Mouse (Mus musculus) lung, embryonic 14.5 days (tissue): ENCODE measurements at regions not wholly inside any gene's neighbourhood (a gene's known extent, or its start where the extent isn't known, plus 50 kb on each side); places are given as distances from the start of the nearest gene placed in this dataset.

Experiments
- ATAC-seq: fragments of 200-750 bp; cut with Nextera tagmentation; 2 replicates; pipeline ENCODE4 v1.8.0; 2017; ENCODE audit warnings: mild to moderate bottlenecking, moderate TSS enrichment, moderate library complexity; ENCODE audit not compliant: insufficient read depth
- DNase-seq: peaks from one replicate; pipeline ENCODE4 v3.0.0-alpha.2; 2015
- H3K27ac ChIP-seq: fragments of 300-500 bp; sonication (generic); 2 replicates; pipeline ENCODE4 v1.5.1; 2014; ENCODE audit warnings: low read depth, mild to moderate bottlenecking, moderate library complexity
- H3K27me3 ChIP-seq: fragments of 300-500 bp; sonication (generic); 2 replicates; pipeline ENCODE4 v1.6.1; 2014; ENCODE audit warnings: low read length, control low read depth; ENCODE audit not compliant: insufficient read depth
- H3K36me3 ChIP-seq: fragments of 300-500 bp; sonication (generic); 2 replicates; pipeline ENCODE4 v1.6.1; 2014; ENCODE audit warnings: control low read depth; ENCODE audit not compliant: insufficient read depth
- H3K4me1 ChIP-seq: fragments of 300-500 bp; sonication (generic); 2 replicates; pipeline ENCODE4 v1.6.1; 2014; ENCODE audit warnings: antibody characterized with exemption, control low read depth; ENCODE audit not compliant: insufficient read depth
- H3K4me2 ChIP-seq: fragments of 300-500 bp; sonication (generic); 2 replicates; pipeline ENCODE4 v1.6.1; 2014; ENCODE audit warnings: mild to moderate bottlenecking
- H3K4me3 ChIP-seq: fragments of 300-500 bp; sonication (generic); 2 replicates; pipeline ENCODE4 v1.5.1; 2014; ENCODE audit warnings: low read depth, low read length
- H3K9ac ChIP-seq: fragments of 300-500 bp; sonication (generic); 2 replicates; pipeline ENCODE4 v1.6.1; 2014
- H3K9me3 ChIP-seq: fragments of 300-500 bp; sonication (generic); 2 replicates; pipeline ENCODE4 v1.6.1; 2016; ENCODE audit warnings: low read depth, low read length, control low read depth
- CTCF ChIP-seq: IDR thresholded peaks from 2 replicates; pipeline ENCODE4 v1.5.1; 2016; ENCODE audit warnings: antibody characterized with exemption, low read depth
- WGBS: fragments of 180-500 bp; shearing (Covaris S2); extraction: QIAGEN DNeasy Blood & Tissue Kit; methylation state at CpG from one replicate; pipeline ENCODE4 v1.1.7; 2014; 5-methylcytosine and 5-hydroxymethylcytosine counted together

DNA sequence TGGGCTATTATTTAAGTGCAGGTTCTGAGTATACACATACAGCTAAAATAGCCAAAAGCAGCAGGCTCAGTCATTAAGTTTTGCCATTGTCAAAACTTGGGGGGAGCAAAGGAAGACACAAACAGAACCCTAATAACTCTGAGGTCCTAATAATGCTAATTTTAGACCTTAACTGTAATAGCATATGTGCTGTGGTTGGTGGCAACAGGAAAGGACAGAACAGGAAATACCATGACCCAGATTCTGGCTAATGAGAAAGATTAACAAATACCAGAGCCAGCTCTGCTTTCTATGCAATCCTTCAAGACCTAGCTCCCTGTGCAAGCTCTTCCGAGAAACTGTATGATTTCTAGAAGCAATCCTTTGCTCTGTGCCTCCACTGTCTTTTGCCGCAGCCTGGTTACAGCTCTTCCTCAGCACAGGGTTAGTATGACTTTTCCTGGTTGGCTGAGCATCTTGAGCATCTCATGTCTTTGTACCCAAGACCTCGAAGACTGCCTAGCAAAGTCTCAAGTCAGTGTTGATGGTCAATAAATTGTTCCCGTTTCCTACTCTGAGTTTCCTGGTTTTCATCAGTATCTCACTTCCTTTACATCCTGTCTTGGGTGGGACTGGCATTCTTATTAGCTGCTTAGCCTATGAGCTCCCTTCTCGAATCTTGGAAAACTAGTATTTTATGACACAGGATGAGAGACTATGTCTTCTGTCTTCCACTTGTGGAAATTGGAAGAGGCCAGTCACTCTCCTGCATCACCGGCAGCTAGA is 49.9 kb upstream of the Eed start:
- Histone ChIP-seq H3K4me1 (peaks cover 17% of the 10 kb centered on the region), H3K27me3 (no peaks in the 10 kb centered on the region), H3K9me3 (no peaks in the 10 kb centered on the region), H3K36me3 (no peaks in the 10 kb centered on the region), H3K4me3 (no peak overlapping the region), H3K27ac (peak overlapping the region; percentile 58), H3K4me2 (peak overlapping the region; percentile 13), H3K9ac (no peak overlapping the region)
- DNase-seq = no peak
- no peak for ATAC-seq
- 72% methylated on average over 6 of the region's 6 CpGs for WGBS
- TF ChIP-seq CTCF = no peak

DNA sequence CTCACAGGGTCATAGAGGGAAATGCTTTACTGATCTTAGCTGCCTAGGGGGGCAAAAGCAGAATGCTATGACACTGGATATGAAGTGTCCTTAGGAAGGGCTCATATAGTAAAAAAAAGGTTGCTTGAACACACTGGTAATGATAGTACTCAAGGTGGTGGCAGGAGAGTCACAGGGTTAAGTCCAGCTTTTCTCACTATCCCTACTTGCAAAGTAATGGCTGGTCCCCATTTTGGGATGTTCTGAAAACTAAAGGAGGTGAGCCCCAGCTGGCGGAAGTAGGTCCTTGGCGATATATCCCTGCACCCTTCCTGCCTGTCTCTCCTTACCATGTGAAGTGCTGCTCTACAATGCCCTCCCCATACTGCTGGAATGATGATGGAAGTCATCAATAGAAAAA is 52.3 kb upstream of the Eed start:
- no peaks in the 10 kb centered on the region for H3K9me3 ChIP-seq
- no peaks in the 10 kb centered on the region for H3K27me3 ChIP-seq
- H3K9ac ChIP-seq = no peak overlapping the region
- H3K4me3 ChIP-seq = no peak overlapping the region
- 85% methylated on average over 2 of the region's 2 CpGs for WGBS
- peaks cover 17% of the 10 kb centered on the region for H3K4me1 ChIP-seq
- ATAC-seq (no peak), DNase-seq (no peak)
- H3K4me2 ChIP-seq = no peak overlapping the region
- no peak overlapping the region for H3K27ac ChIP-seq
- H3K36me3 ChIP-seq = no peaks in the 10 kb centered on the region
- TF ChIP-seq CTCF = no peak

DNA sequence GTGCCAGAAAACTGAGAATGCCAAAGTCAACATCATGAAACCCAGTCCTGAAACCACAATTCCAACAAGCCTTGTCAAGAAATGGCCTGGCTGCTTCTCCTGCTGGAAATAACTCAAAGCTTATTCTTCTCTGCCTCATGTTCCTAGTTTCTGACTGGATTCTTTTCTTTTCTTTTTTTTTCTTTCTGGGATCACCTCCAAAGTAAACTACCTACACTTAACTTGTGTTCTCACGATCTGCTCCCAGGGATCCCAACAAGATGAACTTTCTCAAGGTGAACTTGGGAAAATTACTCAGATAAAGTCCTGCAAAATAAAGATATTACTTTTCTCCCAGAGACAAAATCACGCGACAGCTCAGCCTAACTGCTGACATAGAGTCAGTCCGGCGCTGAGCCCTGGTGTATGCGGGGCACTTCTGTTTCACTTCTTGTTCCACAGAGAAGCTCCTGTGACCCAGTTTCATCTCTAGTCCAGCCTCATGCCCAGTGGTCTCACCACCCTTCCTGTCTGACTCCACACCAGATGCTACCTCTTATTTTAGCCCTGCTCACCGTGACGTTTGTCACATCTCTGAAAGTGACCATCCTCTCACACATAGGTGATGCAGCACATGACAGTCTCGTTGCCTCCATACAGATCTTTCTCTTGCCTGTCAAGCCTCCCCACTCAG is 53.0 kb upstream of the Eed start:
- no peaks in the 10 kb centered on the region for H3K36me3 ChIP-seq
- H3K4me3 ChIP-seq = no peak overlapping the region
- no peak overlapping the region for H3K4me2 ChIP-seq
- H3K9ac ChIP-seq = no peak overlapping the region
- no peaks in the 10 kb centered on the region for H3K9me3 ChIP-seq
- DNase-seq (no peak), ATAC-seq (no peak)
- TF ChIP-seq CTCF = no peak
- peaks cover 17% of the 10 kb centered on the region for H3K4me1 ChIP-seq
- H3K27ac ChIP-seq = peak overlapping the region; percentile 14; the same call in 1 of the 2 replicates
- WGBS = 69% methylated on average over 9 of the region's 9 CpGs
- no peaks in the 10 kb centered on the region for H3K27me3 ChIP-seq

DNA sequence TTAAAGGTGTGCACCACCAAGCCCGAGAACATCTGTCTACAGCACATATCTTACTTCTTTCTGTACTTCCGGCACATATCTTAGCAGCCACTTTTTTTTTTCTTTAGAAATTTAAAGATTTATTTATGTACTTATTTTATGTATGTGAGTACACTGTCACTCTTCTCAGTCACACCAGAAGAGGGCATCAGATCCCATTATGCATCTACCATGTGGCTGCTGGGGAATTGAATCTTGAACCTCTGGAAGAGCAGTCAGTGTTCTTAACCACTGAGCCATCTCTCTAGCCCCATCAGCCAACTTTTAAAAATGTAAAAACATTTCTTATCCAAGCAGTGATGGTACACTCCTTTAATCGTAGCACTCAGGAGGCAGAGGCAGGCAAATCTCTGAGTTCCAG is 53.7 kb upstream of the Eed start:
- Histone ChIP-seq H3K9me3 (no peaks in the 10 kb centered on the region), H3K4me2 (no peak overlapping the region), H3K4me3 (no peak overlapping the region), H3K9ac (no peak overlapping the region), H3K4me1 (peaks cover 12% of the 10 kb centered on the region), H3K27ac (no peak overlapping the region), H3K27me3 (no peaks in the 10 kb centered on the region), H3K36me3 (no peaks in the 10 kb centered on the region)
- TF ChIP-seq CTCF = no peak
- no peak for ATAC-seq
- DNase-seq = no peak
- WGBS = 86% methylated on average over 3 of the region's 3 CpGs

DNA sequence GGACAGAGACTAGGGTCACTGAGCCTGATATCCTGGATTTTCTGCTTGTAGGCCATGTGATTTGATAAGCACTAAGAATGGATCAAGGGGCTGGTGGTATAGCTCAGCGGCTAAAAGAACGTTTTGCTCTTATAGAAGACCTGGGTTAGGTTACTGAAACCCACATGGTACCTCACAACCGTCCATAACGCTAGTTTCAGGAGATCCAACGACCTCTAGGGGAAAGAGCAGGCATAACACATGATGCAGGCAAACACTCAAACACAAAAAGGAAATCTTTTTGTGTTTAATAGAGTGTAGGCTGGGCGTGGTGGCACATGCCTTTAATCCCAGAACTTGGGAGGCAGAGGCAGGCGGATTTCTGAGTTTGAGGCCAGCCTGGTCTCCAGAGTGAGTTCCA is 54.6 kb upstream of the Eed start:
- DNase-seq = no peak
- WGBS = 72% methylated on average over 7 of the region's 7 CpGs

DNA sequence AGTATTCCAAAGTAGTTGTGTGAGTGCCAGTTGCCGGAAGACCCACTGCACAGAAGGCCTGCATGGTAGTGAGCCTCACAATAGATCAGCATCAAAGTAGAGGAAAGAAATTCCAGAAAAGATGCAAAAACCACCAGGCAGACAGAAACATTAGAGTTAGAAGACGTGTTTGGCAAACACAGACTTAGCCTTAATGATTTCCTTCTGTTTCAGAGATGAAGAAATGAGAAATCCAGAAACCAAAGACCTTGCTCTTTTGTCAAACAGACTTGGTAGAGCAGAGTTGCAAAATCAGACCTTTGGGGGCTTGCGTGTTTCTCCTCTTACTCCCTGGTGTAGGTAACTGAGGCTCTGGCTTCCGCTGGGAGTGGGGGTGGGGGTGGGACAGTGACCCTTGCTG is 57.0 kb upstream of the Eed start:
- ATAC-seq = no peak
- no peak overlapping the region for H3K27ac ChIP-seq
- WGBS = 81% methylated on average over 4 of the region's 4 CpGs

More for the DNA sequence above, 54.6 kb upstream of the Eed start:
- H3K4me2 ChIP-seq = no peak overlapping the region
- peaks cover 9% of the 10 kb centered on the region for H3K4me1 ChIP-seq
- no peaks in the 10 kb centered on the region for H3K27me3 ChIP-seq
- H3K9me3 ChIP-seq = no peaks in the 10 kb centered on the region
- H3K9ac ChIP-seq = no peak overlapping the region
- no peak overlapping the region for H3K27ac ChIP-seq
- ATAC-seq = no peak
- H3K36me3 ChIP-seq = no peaks in the 10 kb centered on the region
- no peak overlapping the region for H3K4me3 ChIP-seq
- TF ChIP-seq CTCF = 0 out of 2 replicates have a peak, but pooled peaks have one; percentile 4

DNA sequence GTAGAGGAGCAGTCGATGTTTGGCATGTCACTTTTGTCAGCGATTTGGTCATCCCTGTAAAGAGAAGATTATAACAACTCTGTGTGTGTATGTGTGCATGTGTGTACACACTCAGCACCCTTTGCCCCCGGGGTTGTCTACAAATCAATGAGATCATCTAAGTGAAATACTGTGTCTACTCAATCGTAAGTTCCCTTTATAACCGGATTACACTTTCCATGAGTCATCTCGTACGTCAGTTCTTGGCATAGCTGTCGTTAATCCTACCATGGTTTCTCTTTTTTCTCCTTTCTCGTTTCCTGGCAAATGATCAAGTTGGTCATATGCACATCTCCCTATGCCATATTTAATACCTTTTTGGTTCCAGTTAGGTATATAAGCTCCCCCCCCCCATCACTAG is 58.7 kb upstream of the Eed start:
- Histone ChIP-seq H3K9ac (no peak overlapping the region), H3K4me3 (no peak overlapping the region), H3K27me3 (no peaks in the 10 kb centered on the region), H3K36me3 (no peaks in the 10 kb centered on the region), H3K9me3 (no peaks in the 10 kb centered on the region), H3K27ac (no peak overlapping the region), H3K4me1 (peaks cover 9% of the 10 kb centered on the region), H3K4me2 (no peak overlapping the region)
- ATAC-seq (no peak), DNase-seq (no peak)
- TF ChIP-seq CTCF = no peak
- 76% methylated on average over 9 of the region's 9 CpGs for WGBS

More for the DNA sequence above, 57.0 kb upstream of the Eed start:
- Histone ChIP-seq H3K4me2 (no peak overlapping the region), H3K36me3 (no peaks in the 10 kb centered on the region), H3K4me3 (no peak overlapping the region), H3K4me1 (peaks cover 5% of the 10 kb centered on the region), H3K27me3 (no peaks in the 10 kb centered on the region), H3K9ac (no peak overlapping the region), H3K9me3 (no peaks in the 10 kb centered on the region)
- no peak for DNase-seq
- no peak for TF ChIP-seq CTCF
